Mouse (Mus musculus) kidney, embryonic 15.5 days (tissue): ENCODE results near the gene Stap2. TPM values are rescaled to one million over a fixed set of nuclear protein-coding genes. Genes with fewer than 3 reads are reported as not detected.

Source experiments
- ATAC-seq: fragments of 200-750 bp; cut with Nextera tagmentation; replicated peaks from 2 replicates; pipeline ENCODE4 v1.8.0; 2017; ENCODE audit warnings: moderate TSS enrichment; ENCODE audit not compliant: low FRiP score
- H3K27ac ChIP-seq: fragments of 300-500 bp; sonication (generic); 2 replicates; pipeline ENCODE4 v1.5.1; 2015; ENCODE audit warnings: mild to moderate bottlenecking, inconsistent platforms
- H3K27me3 ChIP-seq: fragments of 300-500 bp; sonication (generic); 2 replicates; pipeline ENCODE4 v1.6.1; 2015; ENCODE audit warnings: inconsistent platforms
- H3K36me3 ChIP-seq: fragments of 300-500 bp; sonication (generic); 2 replicates; pipeline ENCODE4 v1.6.1; 2015; ENCODE audit warnings: inconsistent platforms
- H3K4me1 ChIP-seq: fragments of 300-500 bp; sonication (generic); 2 replicates; pipeline ENCODE4 v1.6.1; 2015; ENCODE audit warnings: inconsistent platforms
- H3K4me2 ChIP-seq: fragments of 300-500 bp; sonication (generic); 2 replicates; pipeline ENCODE4 v1.6.1; 2015; ENCODE audit warnings: moderate library complexity, mild to moderate bottlenecking, inconsistent platforms
- H3K4me3 ChIP-seq: fragments of 300-500 bp; sonication (generic); replicated peaks from 2 replicates; pipeline ENCODE4 v1.5.1; 2015; ENCODE audit warnings: mild to moderate bottlenecking, inconsistent platforms
- H3K9ac ChIP-seq: fragments of 300-500 bp; sonication (generic); 2 replicates; pipeline ENCODE4 v1.6.1; 2015; ENCODE audit warnings: mild to moderate bottlenecking, inconsistent platforms
- H3K9me3 ChIP-seq: fragments of 300-500 bp; sonication (generic); replicated peaks from 2 replicates; pipeline ENCODE4 v1.6.1; 2016; ENCODE audit warnings: inconsistent platforms
- WGBS: fragments of 180-500 bp; shearing (Covaris S2); methylation state at CpG from one replicate; pipeline ENCODE4 v1.1.7; 2015; ENCODE audit warnings: mixed read lengths; 5-methylcytosine and 5-hydroxymethylcytosine counted together
- polyA plus RNA-seq: library from polyadenylated mRNA; unstranded; fragments of >200 nt; fragmentation: Nextera tagmentation; extraction: Ambion mirVana; gene quantifications from 2 replicates; pipeline ENCODE4 v1.2.1, GENCODE M21; 2015

Stap2 gene
- polyA plus RNA-seq, 1 experiment from 2014 or later, result 15.5 TPM

DNA sequence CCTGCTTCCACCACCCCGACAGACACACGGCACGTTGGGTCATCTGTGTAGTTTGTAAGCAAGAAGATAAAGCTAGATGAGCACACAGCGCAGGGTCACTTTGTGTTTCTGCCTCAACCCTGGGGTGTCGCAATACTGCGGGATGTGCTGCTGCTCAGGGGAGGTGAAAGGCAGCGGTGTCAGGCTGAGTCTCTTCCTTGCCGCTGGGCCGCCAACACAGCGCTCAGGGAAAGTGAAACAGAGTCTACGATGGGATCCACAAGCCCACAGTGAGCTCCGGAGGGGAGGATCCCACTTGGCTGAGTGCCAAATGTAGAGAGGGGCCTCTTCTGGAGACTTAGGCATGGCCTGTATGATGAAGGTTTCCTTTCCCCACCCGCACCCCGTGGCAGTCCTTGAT lies 42.2 kb downstream of the Stap2 start:
- no peak overlapping the region for H3K4me3 ChIP-seq
- no peak for ATAC-seq
- H3K4me1 ChIP-seq, result peaks cover 21% of the 10 kb centered on the region
- H3K4me2 ChIP-seq, result no peak overlapping the region
- no peaks in the 10 kb centered on the region for H3K9me3 ChIP-seq
- WGBS, result 84% methylated on average over 14 of the region's 14 CpGs
- no peaks in the 10 kb centered on the region for H3K27me3 ChIP-seq
- H3K27ac ChIP-seq, result no peak overlapping the region
- H3K36me3 ChIP-seq, result peaks cover 76% of the 10 kb centered on the region
- no peak overlapping the region for H3K9ac ChIP-seq

DNA sequence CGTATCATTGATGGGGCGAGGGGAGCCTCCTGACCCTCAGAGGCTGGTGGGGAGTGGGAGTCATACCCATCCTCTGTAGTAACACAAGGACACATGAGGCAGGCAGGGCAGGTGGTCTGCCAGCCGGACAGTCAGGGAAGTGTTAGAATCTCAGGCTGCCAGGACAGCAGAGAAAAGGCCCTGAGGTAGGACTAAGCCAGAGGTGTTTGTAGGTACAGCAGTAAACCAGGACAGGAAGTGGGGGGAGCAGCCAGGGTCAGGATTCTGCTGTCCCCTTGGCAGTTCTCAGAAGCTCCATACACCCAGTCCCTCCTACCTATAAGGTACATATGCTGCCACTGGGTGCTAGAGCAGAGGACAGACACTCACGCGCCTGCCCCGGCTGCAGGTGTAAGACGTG lies 43.8 kb downstream of the Stap2 start:
- no peak overlapping the region for H3K4me3 ChIP-seq
- peaks cover 31% of the 10 kb centered on the region for H3K4me1 ChIP-seq
- no peak for ATAC-seq
- no peak overlapping the region for H3K9ac ChIP-seq
- H3K27me3 ChIP-seq, result no peaks in the 10 kb centered on the region
- H3K27ac ChIP-seq, result no peak overlapping the region
- H3K4me2 ChIP-seq, result no peak overlapping the region
- no peaks in the 10 kb centered on the region for H3K9me3 ChIP-seq
- H3K36me3 ChIP-seq, result peaks cover 60% of the 10 kb centered on the region
- 96% methylated on average over 7 of the region's 7 CpGs for WGBS

- peaks cover 52% of the 10 kb centered on the region for H3K36me3 ChIP-seq
- no peak overlapping the region for H3K9ac ChIP-seq
- H3K27ac ChIP-seq, result no peak overlapping the region
- peaks cover 39% of the 10 kb centered on the region for H3K4me1 ChIP-seq
- H3K9me3 ChIP-seq, result no peaks in the 10 kb centered on the region
- H3K4me2 ChIP-seq, result no peak overlapping the region
- 0 out of 2 replicates have a peak, but pooled peaks cover 2% of the 10 kb centered on the region for H3K27me3 ChIP-seq
- ATAC-seq, result no peak
- H3K4me3 ChIP-seq, result no peak overlapping the region
Observed at GRCm38 (mm10) chr17:55960791-55961190, 44.6 kb downstream of the Stap2 start.

- peak overlapping the region; percentile 46 for H3K9ac ChIP-seq
- peak overlapping the region; percentile 68 for H3K4me2 ChIP-seq
- peak overlapping the region; percentile 59 for H3K4me3 ChIP-seq
- H3K4me1 ChIP-seq, result peaks cover 38% of the 10 kb centered on the region
- H3K27ac ChIP-seq, result peak overlapping the region; percentile 98
- H3K36me3 ChIP-seq, result peaks cover 46% of the 10 kb centered on the region
- ATAC-seq, result no peak
- 73% methylated on average over 10 of the region's 10 CpGs for WGBS
- H3K9me3 ChIP-seq, result no peaks in the 10 kb centered on the region
- peaks cover 7% of the 10 kb centered on the region; the same call in 1 of the 2 replicates for H3K27me3 ChIP-seq
Observed at GRCm38 (mm10) chr17:55959946-55960740, 45.2 kb downstream of the Stap2 start.

DNA sequence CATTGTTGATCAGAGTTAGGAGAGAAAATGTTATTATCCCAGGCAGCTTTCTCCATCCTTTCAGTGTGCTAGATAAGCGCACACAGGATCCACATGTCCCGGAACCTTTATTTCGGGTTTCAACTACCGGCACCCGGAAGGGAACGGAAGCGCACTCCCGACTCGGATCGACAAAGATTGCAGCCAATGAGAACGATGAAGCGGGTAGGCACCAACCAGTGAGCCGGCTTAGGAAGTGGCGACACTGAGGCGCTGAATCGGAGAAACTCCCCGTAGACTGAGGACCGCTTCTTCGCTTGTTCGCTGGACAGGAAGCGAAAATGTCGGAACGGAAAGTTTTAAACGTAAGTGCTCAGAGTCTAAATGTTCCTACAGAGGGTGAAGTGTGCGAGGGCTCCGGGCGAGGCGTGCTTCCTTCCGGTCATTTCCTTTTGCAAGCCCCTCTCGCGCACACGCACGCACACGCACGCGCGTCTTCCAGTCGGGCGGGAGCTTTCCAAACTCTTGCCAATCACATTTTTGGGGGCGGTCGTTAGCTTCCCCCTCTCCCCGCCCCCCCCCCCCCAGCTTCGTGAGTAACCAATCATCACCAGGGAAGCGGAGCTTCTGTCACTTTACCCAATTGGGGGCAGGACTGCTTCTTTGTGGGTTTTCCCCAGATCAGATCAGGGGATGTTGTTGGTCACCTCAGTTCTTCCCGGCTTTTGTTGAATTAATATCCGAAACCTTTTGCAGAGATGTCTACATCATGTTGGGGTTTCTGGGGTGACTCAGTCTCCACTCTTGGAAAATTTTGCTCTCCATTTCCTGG lies 46.3 kb downstream of the Stap2 start, which contains the start of gene Yju2:
TSS of gene Yju2 (plus strand) at position 182 of the 811 bp plus-strand sequence.
- no peaks in the 10 kb centered on the region for H3K9me3 ChIP-seq
- peak within 1 kb of the TSS; percentile 46 for H3K9ac ChIP-seq
- peak within 1 kb of the TSS; percentile 59 for H3K4me3 ChIP-seq
- peaks cover 36% of the 10 kb centered on the region for H3K36me3 ChIP-seq
- WGBS, result under 1% methylated on average over 44 of the region's 46 CpGs
- ATAC-seq, result peak; percentile 93
- peaks cover 17% of the 10 kb centered on the region for H3K27me3 ChIP-seq
- H3K27ac ChIP-seq, result peak within 1 kb of the TSS; percentile 98
- H3K4me1 ChIP-seq, result peaks cover 36% of the 10 kb centered on the region
- peak within 1 kb of the TSS; percentile 68 for H3K4me2 ChIP-seq

DNA sequence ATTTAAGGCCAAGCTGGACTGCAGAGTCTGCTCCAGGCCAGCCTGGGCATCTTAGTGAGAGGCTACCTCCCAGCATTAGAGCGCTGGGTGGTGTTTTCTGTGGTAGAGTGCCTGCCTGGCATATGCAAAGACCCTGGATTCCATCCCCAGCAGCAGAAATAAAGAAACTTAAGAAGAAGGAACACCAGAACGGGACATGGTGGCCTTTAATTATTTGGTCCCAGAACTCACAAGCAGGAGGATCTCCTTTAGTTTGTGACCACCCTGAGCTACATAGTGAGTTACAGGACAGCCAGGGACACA lies 46.8 kb downstream of the Stap2 start:
- H3K4me2 ChIP-seq, result peak overlapping the region; percentile 68
- peaks cover 30% of the 10 kb centered on the region for H3K36me3 ChIP-seq
- peak overlapping the region; percentile 59 for H3K4me3 ChIP-seq
- ATAC-seq, result no peak
- peaks cover 21% of the 10 kb centered on the region for H3K27me3 ChIP-seq
- H3K9ac ChIP-seq, result peak overlapping the region; percentile 46
- WGBS, result 24% methylated on average over 2 of the region's 2 CpGs
- peaks cover 36% of the 10 kb centered on the region for H3K4me1 ChIP-seq
- H3K27ac ChIP-seq, result peak overlapping the region; percentile 98
- H3K9me3 ChIP-seq, result no peaks in the 10 kb centered on the region

GRCm38 (mm10) chr17:55957726-55958583 lies 47.4 kb downstream of the Stap2 start:
- Histone ChIP-seq H3K9me3 (no peaks in the 10 kb centered on the region), H3K27me3 (peaks cover 21% of the 10 kb centered on the region), H3K36me3 (peaks cover 24% of the 10 kb centered on the region), H3K4me2 (peak overlapping the region; percentile 68), H3K9ac (peak overlapping the region; percentile 46), H3K27ac (peak overlapping the region; percentile 98), H3K4me1 (peaks cover 36% of the 10 kb centered on the region), H3K4me3 (peak overlapping the region; percentile 59)
- ATAC-seq, result no peak
- WGBS, result 70% methylated on average over 13 of the region's 13 CpGs

- H3K9ac ChIP-seq, result no peak overlapping the region
- ATAC-seq, result 0 out of 2 replicates have a peak, but pooled peaks have one; percentile 28
- H3K36me3 ChIP-seq, result peaks cover 18% of the 10 kb centered on the region
- H3K4me3 ChIP-seq, result no peak overlapping the region
- H3K4me2 ChIP-seq, result peak overlapping the region; percentile 86; the same call in 1 of the 2 replicates
- H3K9me3 ChIP-seq, result no peaks in the 10 kb centered on the region
- H3K27ac ChIP-seq, result no peak overlapping the region; the same call in 1 of the 2 replicates
- H3K4me1 ChIP-seq, result peaks cover 36% of the 10 kb centered on the region
- WGBS, result 12% methylated on average over 9 of the region's 9 CpGs
- peaks cover 21% of the 10 kb centered on the region for H3K27me3 ChIP-seq
Observed at GRCm38 (mm10) chr17:55957168-55957567, 48.2 kb downstream of the Stap2 start.

DNA sequence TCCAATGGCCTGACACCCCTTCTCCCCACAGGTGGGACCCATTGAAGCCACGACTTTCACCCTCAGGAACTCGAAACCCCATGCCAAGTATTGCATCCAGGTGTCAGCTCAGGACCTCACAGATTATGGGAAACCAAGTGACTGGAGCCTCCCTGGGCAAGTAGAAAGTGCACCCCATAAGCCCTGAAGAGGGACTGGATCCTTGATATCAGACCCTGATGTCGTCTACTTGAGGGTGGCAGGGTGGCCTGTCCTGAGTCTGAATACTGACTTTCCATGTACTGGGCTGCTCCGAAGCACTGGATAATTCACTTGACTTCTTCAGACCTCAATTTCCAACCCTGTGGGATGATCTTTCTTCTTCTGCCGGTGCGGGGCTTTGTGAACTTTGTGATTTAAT lies 48.8 kb downstream of the Stap2 start:
- H3K9ac ChIP-seq, result peak overlapping the region; percentile 21; the same call in 1 of the 2 replicates
- peak overlapping the region; percentile 50 for H3K27ac ChIP-seq
- H3K4me1 ChIP-seq, result peaks cover 36% of the 10 kb centered on the region
- peaks cover 21% of the 10 kb centered on the region for H3K27me3 ChIP-seq
- no peaks in the 10 kb centered on the region for H3K9me3 ChIP-seq
- no peak for ATAC-seq
- H3K4me2 ChIP-seq, result peak overlapping the region; percentile 86
- WGBS, result 35% methylated on average over 6 of the region's 6 CpGs
- peaks cover 13% of the 10 kb centered on the region for H3K36me3 ChIP-seq
- peak overlapping the region; percentile 53 for H3K4me3 ChIP-seq

DNA sequence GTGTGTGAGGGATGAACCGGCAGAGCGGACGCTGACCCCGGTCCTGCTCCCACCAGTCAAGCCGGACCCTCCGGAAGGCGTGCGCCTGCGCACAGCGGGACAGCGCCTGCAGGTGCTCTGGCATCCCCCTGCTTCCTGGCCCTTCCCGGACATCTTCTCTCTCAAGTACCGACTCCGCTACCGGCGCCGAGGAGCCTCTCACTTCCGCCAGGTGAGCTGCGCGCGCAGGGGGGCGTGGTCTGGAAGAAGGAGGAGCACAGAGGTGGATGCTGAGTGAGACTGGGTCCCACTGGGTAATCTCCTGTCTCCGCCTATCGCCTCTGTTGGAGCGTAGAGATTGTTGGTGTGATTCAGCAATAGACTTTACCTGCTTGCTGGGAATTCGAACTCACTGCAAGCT lies 49.3 kb downstream of the Stap2 start:
- ATAC-seq, result peak; percentile 44
- H3K27me3 ChIP-seq, result peaks cover 21% of the 10 kb centered on the region
- H3K9ac ChIP-seq, result peak overlapping the region; percentile 21; the same call in 1 of the 2 replicates
- H3K4me3 ChIP-seq, result peak overlapping the region; percentile 53
- peak overlapping the region; percentile 50 for H3K27ac ChIP-seq
- peaks cover 9% of the 10 kb centered on the region for H3K36me3 ChIP-seq
- H3K4me2 ChIP-seq, result peak overlapping the region; percentile 86
- no peaks in the 10 kb centered on the region for H3K9me3 ChIP-seq
- WGBS, result 2% methylated on average over 26 of the region's 26 CpGs
- H3K4me1 ChIP-seq, result peaks cover 36% of the 10 kb centered on the region

- WGBS, result 34% methylated on average over 16 of the region's 16 CpGs
- Histone ChIP-seq H3K36me3 (no peaks in the 10 kb centered on the region), H3K4me3 (no peak overlapping the region), H3K27me3 (peaks cover 21% of the 10 kb centered on the region), H3K9ac (no peak overlapping the region), H3K4me2 (no peak overlapping the region), H3K4me1 (peaks cover 27% of the 10 kb centered on the region), H3K27ac (no peak overlapping the region), H3K9me3 (no peaks in the 10 kb centered on the region)
- ATAC-seq, result no peak
Observed at GRCm38 (mm10) chr17:55954229-55954628, 51.2 kb downstream of the Stap2 start.
